Mouse (Mus musculus) heart, postnatal 0 days (tissue): ENCODE data around the gene Cblc. TPM values are rescaled to one million over a fixed set of nuclear protein-coding genes. Genes with fewer than 3 reads are reported as not detected.

Source experiments
- ATAC-seq: fragments of 200-750 bp; cut with Nextera tagmentation; 2 replicates; pipeline ENCODE4 v1.8.0; 2017; ENCODE audit warnings: low read depth, moderate number of reproducible peaks, moderate library complexity; ENCODE audit not compliant: insufficient read depth
- DNase-seq: peaks from one replicate; pipeline ENCODE4 v3.0.0-alpha.2; 2016; ENCODE audit warnings: low spot score
- H3K27ac ChIP-seq: fragments of 300-500 bp; sonication (generic); 2 replicates; pipeline ENCODE4 v1.5.1; 2014; ENCODE audit warnings: low read depth, mild to moderate bottlenecking
- H3K27me3 ChIP-seq: fragments of 300-500 bp; sonication (generic); 2 replicates; pipeline ENCODE4 v1.6.1; 2014; ENCODE audit warnings: low read length, mixed read lengths; ENCODE audit not compliant: control insufficient read depth, insufficient read depth
- H3K36me3 ChIP-seq: fragments of 300-500 bp; sonication (generic); replicated peaks from 2 replicates; pipeline ENCODE4 v1.6.1; 2014; ENCODE audit warnings: low read length, mixed read lengths; ENCODE audit not compliant: control insufficient read depth, insufficient read depth
- H3K4me1 ChIP-seq: fragments of 300-500 bp; sonication (generic); 2 replicates; pipeline ENCODE4 v1.6.1; 2014; ENCODE audit warnings: antibody characterized with exemption; ENCODE audit not compliant: control insufficient read depth, insufficient read depth
- H3K4me2 ChIP-seq: fragments of 300-500 bp; sonication (generic); 2 replicates; pipeline ENCODE4 v1.6.1; 2014; ENCODE audit warnings: low read depth, mild to moderate bottlenecking, low read length, moderate library complexity
- H3K4me3 ChIP-seq: fragments of 300-500 bp; sonication (generic); 2 replicates; pipeline ENCODE4 v1.5.1; 2014; ENCODE audit warnings: low read depth, low read length
- H3K9ac ChIP-seq: fragments of 300-500 bp; sonication (generic); replicated peaks from 2 replicates; pipeline ENCODE4 v1.6.1; 2014; ENCODE audit warnings: low read depth, low read length, mixed read lengths
- H3K9me3 ChIP-seq: fragments of 300-500 bp; sonication (generic); replicated peaks from 2 replicates; pipeline ENCODE4 v1.6.1; 2016; ENCODE audit warnings: low read length; ENCODE audit not compliant: control insufficient read depth
- CTCF ChIP-seq: IDR thresholded peaks from 2 replicates; pipeline ENCODE4 v1.5.1; 2016; ENCODE audit warnings: antibody characterized with exemption, control low read depth, low read depth
- EP300 ChIP-seq: IDR thresholded peaks from 2 replicates; pipeline ENCODE4 v1.6.1; 2016; ENCODE audit warnings: antibody characterized with exemption, low read depth
- WGBS: fragments of 180-500 bp; shearing (Covaris S2); extraction: QIAGEN DNeasy Blood & Tissue Kit; methylation state at CpG from one replicate; pipeline ENCODE4 v1.1.7; 2014; 5-methylcytosine and 5-hydroxymethylcytosine counted together
- polyA plus RNA-seq: library from polyadenylated mRNA; unstranded; fragments of >200 nt; fragmentation: Nextera tagmentation; extraction: Ambion mirVana; gene quantifications from 2 replicates; pipeline ENCODE4 v1.2.1, GENCODE M21; 2015
- total RNA-seq: library from RNA; depleted of rRNA; stranded (reverse); fragments of >200 nt; gene quantifications from 2 replicates; pipeline ENCODE4 v1.2.3, GENCODE M21; 2014; ENCODE audit warnings: low replicate concordance

Cblc gene
- total and polyA plus RNA-seq, 2 experiments from 2014 or later = 0.36 TPM; not detected in 1

GRCm38 (mm10) chr7:19762283-19762682, 34.3 kb downstream of the Cblc start:
- Histone ChIP-seq H3K27me3 (no peaks in the 10 kb centered on the region), H3K36me3 (peaks cover 73% of the 10 kb centered on the region), H3K4me1 (peaks cover 23% of the 10 kb centered on the region), H3K9me3 (no peaks in the 10 kb centered on the region), H3K4me3 (no peak overlapping the region), H3K27ac (peak overlapping the region; percentile 51), H3K4me2 (no peak overlapping the region), H3K9ac (no peak overlapping the region)
- 38% methylated on average over 11 of the region's 11 CpGs for WGBS
- TF ChIP-seq CTCF (no peak), EP300 (no peak)
- no peak for DNase-seq
- no peak; the same call in 1 of the 2 replicates for ATAC-seq

GRCm38 (mm10) chr7:19760021-19760420, 36.6 kb downstream of the Cblc start:
- no peaks in the 10 kb centered on the region for H3K27me3 ChIP-seq
- no peak overlapping the region for H3K9ac ChIP-seq
- no peak overlapping the region for H3K4me3 ChIP-seq
- no peak for DNase-seq
- WGBS = 51% methylated on average over 13 of the region's 13 CpGs
- no peaks in the 10 kb centered on the region for H3K9me3 ChIP-seq
- H3K27ac ChIP-seq = peak overlapping the region; percentile 85
- peaks cover 45% of the 10 kb centered on the region for H3K4me1 ChIP-seq
- TF ChIP-seq CTCF (no peak), EP300 (no peak)
- H3K36me3 ChIP-seq = peaks cover 56% of the 10 kb centered on the region
- H3K4me2 ChIP-seq = no peak overlapping the region
- peak; percentile 5; the same call in 1 of the 2 replicates for ATAC-seq

- peaks cover 56% of the 10 kb centered on the region for H3K4me1 ChIP-seq
- TF ChIP-seq EP300 (no peak), CTCF (no peak)
- 84% methylated on average over 13 of the region's 13 CpGs for WGBS
Measured at GRCm38 (mm10) chr7:19758623-19759022, 38.0 kb downstream of the Cblc start.

GRCm38 (mm10) chr7:19755851-19756786, 40.5 kb downstream of the Cblc start:
- Histone ChIP-seq H3K4me1 (peaks cover 56% of the 10 kb centered on the region), H3K4me3 (peak overlapping the region; percentile 6; the same call in 1 of the 2 replicates), H3K4me2 (peak overlapping the region; percentile 44), H3K36me3 (peaks cover 22% of the 10 kb centered on the region), H3K9ac (peak overlapping the region; percentile 29; the same call in 1 of the 2 replicates), H3K9me3 (no peaks in the 10 kb centered on the region), H3K27ac (peak overlapping the region; percentile 97), H3K27me3 (no peaks in the 10 kb centered on the region)
- WGBS = 4% methylated on average over 22 of the region's 24 CpGs
- TF ChIP-seq EP300 (peak; percentile 85; the same call in 1 of the 2 replicates), CTCF (no peak)
- peak; percentile 89 for ATAC-seq
- peak; percentile 95 for DNase-seq

More at GRCm38 (mm10) chr7:19758623-19759022, 38.0 kb downstream of the Cblc start:
- no peaks in the 10 kb centered on the region for H3K9me3 ChIP-seq
- peak overlapping the region; percentile 85 for H3K27ac ChIP-seq
- ATAC-seq = no peak
- no peak overlapping the region for H3K4me3 ChIP-seq
- no peak overlapping the region for H3K4me2 ChIP-seq
- peaks cover 43% of the 10 kb centered on the region for H3K36me3 ChIP-seq
- no peak overlapping the region for H3K9ac ChIP-seq
- H3K27me3 ChIP-seq = no peaks in the 10 kb centered on the region
- DNase-seq = no peak

GRCm38 (mm10) chr7:19755008-19755407, 41.6 kb downstream of the Cblc start:
- TF ChIP-seq CTCF (peak; percentile 18; the same call in 1 of the 2 replicates), EP300 (no peak)
- Histone ChIP-seq H3K4me2 (no peak overlapping the region), H3K9me3 (no peaks in the 10 kb centered on the region), H3K27ac (peak overlapping the region; percentile 97), H3K9ac (no peak overlapping the region), H3K36me3 (peaks cover 18% of the 10 kb centered on the region), H3K4me1 (peaks cover 54% of the 10 kb centered on the region), H3K27me3 (no peaks in the 10 kb centered on the region), H3K4me3 (no peak overlapping the region)
- DNase-seq (no peak), ATAC-seq (no peak)
- WGBS = 69% methylated on average over 2 of the region's 2 CpGs
